Mouse (Mus musculus): Measurements from ENCODE around the gene Mesp1.

Gene Mesp1

DNA sequence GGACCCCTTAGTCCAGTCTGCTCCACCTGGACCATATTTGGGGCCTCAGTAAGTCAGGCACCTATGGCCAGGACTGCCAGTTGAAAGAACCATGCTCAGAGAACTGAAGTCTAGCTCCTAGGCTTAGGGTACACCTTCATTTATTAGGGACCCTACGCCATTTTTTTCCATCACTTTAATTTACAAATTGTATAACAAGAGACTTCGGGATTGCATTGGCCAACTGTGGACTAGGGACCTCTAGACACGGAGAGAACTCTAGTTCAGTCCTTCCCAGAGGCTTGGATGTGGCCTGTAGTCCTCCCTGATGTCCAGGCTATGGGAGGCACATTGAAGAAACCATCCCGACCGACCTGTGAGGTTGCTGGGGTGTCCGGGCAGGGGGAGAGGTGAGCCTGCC is at the start of gene Mesp1:
Mesp1 (minus strand) TSS at position 101 of the 400 bp plus-strand sequence.
- DNase-seq (ENCODE audit: low read depth, low spot score): no peak

DNA sequence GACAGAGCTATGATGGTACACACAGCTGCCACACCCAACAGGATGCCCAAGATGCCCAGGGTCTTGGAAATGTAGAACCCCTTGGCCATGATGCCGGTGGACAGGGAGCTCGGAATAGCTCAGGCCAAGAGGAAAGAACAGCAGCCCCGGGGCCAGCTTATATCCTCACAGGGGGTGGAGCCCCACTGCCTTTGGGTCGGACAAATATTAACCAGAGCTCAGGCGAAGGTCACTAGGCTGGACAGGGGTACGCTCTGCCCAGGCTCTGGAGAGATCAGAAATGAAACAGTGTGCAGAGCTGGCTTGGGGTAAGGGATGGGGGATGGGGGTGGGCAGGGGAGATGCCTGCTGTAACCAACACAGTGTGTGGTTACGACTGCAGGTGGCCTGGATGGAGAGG is 48.6 kb upstream of the Mesp1 start:
- no peak for DNase-seq (ENCODE audit: low read depth, low spot score)

DNA sequence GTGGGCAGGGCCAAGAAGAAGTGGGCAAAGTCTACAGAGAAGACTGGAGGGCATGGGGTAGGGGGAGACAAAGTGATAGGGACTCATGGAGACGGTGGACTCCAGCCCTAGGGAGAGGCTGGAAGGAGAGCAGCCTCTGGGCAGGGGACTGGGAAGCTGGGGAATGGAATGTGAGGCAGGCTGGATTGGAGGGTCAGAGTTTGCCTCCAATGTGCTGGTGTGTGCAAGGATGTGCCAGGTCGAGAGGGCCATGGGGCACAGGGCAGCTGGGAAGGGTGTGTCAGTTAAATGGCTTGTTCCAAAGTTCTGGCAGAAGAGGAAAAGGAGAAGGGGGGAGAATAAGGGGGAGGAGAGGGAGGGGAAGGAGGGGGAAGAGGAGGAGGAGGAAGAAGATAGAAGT is 43.7 kb upstream of the Mesp1 start:
- DNase-seq (ENCODE audit: low read depth, low spot score): no peak

DNA sequence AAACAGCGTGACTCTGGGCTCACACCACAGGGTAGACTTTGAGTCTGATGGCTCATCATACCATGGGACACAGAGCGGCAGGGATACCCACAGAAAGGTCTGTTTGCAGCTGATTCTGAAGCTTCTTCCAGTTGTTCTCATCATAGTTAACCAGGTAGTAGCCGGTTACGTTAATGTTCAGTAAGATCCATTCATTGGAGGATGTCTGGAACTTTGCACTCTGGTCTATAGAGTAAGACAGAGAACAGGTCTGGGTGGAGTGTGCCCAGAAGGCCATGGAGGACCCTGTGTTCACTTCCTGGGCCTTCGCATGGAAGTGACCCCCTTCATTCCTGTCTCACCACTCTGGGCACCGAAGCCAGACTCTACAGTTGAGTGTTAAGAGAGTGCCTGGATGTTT is 41.6 kb upstream of the Mesp1 start:
- DNase-seq (ENCODE audit: low read depth, low spot score): no peak

DNA sequence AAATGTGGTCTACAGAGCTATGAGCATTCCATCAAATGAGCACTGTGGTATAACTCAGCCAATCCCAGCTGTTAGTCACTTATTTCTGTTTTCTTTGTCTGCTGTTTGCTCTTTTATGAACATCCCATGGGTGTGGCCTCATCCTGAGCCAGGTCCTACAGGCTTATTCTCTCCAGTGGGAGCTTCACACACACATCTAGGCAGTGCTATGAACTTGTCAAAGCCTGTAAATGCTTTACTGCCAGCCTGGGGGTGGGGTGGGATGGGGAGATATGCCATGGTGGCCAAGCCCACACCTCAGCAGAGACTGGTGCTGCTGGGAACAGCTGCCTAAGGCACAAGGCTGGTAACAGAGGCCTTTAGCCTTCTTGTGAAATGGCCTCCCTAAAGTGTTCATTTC is 39.4 kb upstream of the Mesp1 start:
- no peak for DNase-seq (ENCODE audit: low read depth, low spot score)

DNA sequence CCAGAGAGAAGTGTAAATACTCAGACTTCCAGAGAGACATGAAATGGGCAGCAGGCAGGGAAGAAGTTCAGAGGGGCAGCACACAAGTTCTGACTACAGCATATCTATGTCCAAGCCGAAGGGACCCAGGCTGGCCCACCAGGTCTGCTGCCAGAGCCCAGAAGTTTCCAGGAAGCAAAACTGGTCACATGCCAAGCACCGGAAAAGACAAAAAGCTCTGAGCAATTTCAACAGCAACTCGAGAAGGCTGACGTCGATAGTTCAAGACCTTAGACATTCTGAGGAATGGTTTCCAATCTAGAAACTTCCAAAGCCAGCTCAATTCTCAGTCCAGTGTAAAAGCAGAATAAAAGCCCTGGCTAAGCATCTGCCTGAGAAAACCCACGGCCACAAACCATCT is 38.0 kb upstream of the Mesp1 start:
- DNase-seq (ENCODE audit: low read depth, low spot score): no peak

DNA sequence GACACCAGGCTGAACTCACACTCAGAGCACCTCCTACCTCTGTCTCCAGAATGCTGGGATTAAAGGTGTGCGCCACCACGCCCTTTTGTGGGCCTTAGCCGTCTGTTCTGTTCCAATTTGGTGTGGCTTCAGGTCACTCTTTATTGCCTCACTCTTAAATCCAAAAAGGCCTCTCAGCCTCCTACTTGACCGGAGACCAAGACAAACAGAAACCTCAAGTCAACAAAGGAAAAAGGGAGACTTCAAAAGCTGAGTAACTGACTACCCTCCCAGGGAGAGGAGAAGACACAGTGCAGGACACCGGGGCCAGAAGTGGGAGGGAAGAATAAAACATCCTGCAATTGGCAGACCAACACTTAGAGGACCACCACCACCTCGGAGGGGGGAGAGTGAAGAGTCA is 37.6 kb upstream of the Mesp1 start:
- no peak for DNase-seq (ENCODE audit: low read depth, low spot score)

DNA sequence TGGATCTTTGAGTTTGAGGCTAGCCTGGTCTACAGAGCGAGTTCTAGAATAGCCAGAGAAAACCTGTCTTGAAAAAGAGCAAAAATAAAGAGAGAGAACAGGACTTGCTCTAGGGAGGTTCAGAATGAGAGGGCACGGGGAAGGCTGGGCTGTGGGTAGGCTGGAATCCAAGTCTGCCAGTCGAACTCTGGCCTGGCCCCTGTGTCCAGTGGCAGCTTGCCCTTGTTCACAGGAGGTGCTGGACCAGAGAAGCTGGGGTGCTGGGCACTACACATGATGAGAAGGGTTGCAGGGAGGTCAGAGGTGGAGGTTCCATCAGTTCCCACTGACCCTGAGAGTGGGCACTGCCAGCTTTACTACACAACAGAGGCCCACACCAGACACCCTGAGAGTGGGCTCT is 34.8 kb upstream of the Mesp1 start:
- no peak for DNase-seq (ENCODE audit: low read depth, low spot score)

DNA sequence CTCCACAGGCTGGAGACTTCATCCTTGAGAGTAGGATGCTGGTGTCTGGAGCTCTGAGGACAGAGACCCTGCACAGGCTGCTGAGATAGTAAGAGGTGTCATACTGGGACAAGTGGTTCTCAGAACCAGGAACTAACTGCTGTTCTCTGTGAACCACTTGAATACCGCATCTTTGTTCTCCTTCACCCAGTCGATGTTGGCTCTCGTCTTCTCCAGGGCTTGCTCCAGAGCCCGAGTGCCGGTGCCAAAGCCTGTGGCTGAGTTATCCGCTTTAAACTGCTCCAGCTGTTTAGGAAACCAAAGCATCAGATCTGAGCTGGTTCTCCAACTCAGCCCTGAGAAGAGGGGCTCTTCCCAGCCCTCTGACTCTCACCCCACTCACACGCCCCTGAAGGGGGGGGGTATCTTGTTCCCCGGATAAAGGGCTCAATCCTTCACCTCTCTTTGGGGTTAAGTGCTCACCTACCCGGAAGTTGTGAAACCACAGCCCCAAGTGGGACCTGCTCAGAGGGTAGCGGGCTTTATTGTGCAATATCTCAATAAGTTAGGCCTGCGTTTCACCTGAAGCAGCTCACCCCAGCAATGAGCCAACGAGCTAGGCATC is 28.6 kb upstream of the Mesp1 start:
- DNase-seq (ENCODE audit: low read depth, low spot score): no peak

DNA sequence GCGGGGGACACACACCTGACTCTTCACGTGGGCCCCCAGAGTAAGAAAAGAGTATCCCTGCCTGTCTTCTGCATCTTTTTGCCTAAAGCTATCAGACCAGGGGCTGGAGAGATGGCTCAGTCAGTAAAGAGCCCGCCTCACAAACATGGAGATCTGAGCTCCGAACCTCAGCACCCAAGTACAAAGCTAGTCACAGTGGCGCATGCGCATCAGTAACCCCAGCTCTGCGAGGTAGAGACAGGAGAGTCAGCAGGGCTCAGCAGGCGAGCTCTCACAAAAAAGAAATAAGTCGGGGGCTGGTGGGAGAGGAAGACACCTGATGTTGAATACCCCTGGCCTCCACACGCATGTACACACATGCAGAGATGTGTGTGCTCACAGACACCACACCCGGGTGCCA is 26.4 kb upstream of the Mesp1 start:
- peak; percentile 76 for DNase-seq (ENCODE audit: low read depth, low spot score)

DNA sequence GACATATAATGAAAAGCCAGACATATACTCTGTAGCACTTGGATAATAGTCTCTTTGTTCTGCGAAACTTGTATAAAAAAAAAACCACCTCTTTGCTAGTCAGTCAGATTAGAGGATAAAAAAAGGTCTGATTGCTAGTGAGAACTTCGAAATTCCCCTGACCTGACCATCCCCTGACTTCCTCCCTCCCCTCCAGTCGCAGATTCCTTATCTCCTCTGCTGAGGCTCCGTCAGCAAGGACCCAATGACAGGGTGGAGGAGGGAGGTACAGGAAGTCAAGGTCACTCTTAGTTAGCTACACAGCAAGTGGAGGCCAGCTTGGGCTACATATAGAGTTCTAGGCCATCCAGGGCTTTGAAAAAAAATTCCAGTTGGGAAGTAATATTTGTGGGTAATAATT is 25.9 kb upstream of the Mesp1 start:
- no peak for DNase-seq (ENCODE audit: low read depth, low spot score)

DNA sequence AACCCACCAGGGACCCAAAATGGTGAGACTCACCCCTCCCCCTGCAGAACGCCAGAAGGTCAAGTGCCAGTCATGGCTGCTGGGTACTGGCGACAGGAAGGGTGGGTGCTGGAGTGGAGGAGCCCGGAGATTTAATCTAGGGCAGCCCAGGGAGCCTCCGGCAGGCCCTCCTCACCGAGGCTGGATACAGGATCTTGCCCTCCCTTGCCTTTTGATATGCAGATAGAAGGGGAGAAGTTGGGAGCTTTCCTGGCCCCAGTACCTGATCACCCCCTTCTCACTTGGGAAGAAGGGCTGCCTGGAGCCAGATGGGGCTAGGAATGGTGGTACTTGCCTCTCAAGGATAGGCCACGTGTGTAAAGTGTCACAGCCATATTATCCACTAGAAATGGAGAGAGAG is 24.7 kb upstream of the Mesp1 start:
- DNase-seq (ENCODE audit: low read depth, low spot score): peak; percentile 48

DNA sequence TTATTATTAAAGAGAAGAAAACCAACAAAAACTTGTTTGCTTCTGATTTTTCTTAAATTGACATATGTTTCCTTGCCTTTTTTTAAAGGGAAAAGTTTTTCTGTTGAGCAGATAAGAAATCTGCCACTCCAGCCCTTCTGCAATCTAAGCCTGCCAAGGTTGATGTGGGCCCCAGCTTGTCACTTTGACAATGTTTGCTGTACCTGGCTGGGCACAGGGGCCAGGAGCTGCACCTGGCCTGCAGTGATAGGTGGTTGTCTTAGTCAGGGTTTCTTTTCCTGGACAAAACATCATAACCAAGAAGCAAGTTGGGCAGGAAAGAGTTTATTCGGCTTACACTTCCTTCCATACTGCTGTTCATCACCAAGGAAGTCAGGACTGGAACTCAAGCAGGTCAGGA is 19.8 kb upstream of the Mesp1 start:
- DNase-seq (ENCODE audit: low read depth, low spot score): no peak

DNA sequence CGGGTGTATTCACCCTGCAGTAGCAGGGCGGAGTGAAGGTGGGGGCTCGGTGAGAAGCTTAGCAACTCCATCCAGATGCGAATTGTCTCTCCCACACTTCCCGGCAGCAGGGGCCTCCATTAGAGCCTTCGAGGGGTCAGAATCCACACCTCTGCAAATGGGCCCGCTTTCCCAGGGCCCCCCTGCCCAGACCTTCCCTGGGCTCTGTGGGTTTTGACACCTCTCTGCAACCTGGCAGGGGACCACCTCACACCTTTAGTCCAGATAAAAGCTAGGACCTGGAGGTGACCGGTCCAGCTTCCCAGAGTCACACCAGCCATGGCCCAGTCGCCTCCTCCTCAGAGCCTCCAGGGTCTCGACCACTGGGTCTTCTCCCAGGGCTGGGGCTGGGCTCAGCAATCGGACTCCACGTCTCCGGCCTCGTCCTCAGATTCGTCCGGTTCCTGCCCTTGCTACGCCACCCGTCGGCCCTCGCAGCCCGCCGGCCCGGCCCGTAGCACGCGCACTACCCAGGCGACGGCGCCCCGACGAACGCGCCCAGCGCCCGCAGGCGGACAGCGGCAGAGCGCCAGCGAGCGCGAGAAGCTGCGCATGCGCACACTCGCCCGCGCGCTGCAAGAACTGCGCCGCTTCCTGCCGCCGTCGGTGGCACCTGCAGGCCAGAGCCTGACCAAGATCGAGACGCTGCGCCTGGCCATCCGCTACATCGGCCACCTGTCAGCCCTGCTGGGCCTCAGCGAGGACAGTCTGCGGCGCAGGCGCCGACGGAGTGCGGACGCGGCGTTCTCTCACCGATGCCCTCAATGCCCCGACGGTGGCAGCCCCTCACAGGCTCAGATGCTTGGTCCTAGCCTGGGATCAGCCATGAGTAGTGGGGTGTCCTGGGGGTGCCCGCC is 17.3 kb upstream of the Mesp1 start, which contains the start of gene Mesp2:
Mesp2 (plus strand) TSS at position 117 of the 896 bp plus-strand sequence.
- peak; percentile 87 for DNase-seq (ENCODE audit: low read depth, low spot score)

DNA sequence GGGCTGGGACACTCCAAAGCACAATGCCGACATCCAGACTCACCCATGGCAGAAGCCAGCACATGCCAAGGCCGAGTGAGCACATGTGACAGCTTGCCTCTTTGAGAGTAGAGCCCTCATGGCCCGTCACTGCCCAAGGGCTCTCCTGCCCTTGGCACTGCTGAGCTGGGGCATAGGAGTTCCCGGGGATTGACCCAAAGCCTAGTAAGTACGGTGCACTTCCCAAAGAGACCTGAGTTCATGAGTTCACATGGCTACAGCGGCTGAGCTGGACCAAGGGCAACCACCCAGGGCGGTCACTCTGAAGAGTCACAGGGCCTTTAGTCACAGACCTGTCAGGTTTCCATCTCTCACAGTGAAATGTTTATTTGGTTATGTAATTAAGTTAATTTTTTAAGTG is 15.0 kb upstream of the Mesp1 start:
- no peak for DNase-seq (ENCODE audit: low read depth, low spot score)

DNA sequence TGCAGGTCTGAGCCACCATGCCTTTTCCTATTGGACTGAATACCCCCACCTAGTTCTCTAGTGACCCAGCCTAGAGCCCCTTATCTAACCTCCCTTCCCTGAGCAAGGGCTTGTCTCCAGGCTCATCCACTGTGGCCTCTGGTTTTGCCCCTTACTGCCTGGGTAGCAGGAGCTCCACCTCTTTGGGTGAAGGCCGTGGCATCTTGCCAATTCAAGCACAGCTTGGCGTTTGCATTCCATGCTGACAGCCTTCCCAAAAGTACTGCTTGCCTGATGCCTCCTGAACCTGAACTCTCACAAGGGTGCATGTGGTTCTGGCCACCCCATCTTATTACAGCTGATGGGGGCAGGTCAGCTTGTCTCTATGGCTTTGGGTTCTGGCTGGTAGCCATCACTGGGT is 10.3 kb upstream of the Mesp1 start:
- DNase-seq (ENCODE audit: low read depth, low spot score): no peak

DNA sequence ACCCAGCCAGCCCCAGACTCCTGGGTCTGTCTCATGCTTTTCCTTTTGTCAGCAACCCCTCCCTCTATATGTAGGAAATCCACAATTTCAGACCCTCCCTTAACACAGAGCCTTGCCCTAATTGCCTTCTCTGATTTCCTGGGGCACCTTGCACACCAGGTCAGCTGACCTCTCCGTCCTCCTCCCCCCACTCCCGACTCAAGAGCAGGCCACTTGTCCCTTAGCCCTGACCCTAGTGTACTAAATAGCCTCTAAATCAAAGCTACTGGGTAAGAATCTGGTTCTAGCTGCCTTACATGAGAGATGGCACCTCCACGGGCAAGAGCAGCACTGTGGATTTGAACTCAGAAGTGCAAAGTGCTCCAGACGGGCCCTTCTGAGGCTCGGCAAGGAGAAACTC is 8.4 kb upstream of the Mesp1 start:
- no peak for DNase-seq (ENCODE audit: low read depth, low spot score)

DNA sequence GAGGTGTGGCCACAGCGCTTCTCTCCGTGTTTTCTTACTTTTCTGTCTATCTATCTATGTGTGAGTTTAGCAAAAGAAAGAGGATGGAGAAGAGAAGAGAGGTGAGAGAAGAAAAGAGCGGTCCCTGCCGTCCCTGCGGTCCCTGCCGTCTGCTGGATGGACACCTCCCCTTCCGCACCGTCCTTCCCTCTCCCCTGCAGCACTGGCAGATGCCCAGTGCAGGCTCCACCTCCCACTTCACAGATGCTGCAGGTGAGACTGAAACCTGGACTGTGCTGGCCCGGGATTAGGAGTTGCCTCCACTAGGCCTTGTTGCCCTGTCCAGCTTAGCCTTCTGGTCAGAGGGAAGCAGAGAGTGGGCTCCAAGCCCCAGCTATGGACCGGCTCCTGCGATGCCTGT is 7.8 kb upstream of the Mesp1 start:
- DNase-seq (ENCODE audit: low read depth, low spot score): no peak

DNA sequence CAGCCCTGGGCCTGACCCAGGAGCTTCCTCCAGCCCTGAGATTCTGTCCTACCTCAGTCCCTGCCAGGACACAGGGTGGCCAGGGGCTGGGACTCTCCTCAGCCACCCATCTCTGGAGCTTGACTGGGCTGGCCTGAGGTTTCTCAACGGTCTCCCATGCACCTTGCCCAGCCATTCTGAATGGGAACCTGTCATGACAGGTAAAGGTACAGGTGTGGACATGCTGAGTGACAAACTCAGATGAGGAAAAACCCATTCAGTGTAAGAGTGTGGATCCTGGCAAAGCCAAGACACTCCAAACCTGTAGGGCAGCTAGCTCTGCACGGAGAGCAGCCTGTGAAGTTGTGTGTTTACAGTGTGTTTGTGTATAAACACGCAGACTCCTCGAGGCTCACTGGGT is 6.7 kb upstream of the Mesp1 start:
- DNase-seq (ENCODE audit: low read depth, low spot score): no peak

DNA sequence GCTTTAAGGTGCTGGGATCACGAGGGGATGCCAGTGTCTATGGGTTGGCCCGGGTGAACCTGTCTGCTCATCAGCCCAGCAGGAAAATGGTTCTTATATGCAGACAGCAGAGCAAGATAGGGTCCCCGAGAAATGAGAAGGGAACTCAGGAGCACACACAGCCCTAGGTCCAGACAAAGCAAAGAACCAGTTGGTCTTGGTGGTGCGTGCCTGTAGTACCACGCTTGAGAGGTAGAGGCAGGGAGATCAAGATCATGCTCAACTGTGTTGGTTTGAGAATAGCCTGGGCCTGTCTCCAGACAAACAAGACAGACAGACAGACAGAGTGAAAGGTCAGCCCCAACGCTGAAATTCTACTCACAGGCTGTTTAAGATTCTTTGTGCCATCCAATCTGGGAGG is 5.9 kb upstream of the Mesp1 start:
- DNase-seq (ENCODE audit: low read depth, low spot score): peak; percentile 68

DNA sequence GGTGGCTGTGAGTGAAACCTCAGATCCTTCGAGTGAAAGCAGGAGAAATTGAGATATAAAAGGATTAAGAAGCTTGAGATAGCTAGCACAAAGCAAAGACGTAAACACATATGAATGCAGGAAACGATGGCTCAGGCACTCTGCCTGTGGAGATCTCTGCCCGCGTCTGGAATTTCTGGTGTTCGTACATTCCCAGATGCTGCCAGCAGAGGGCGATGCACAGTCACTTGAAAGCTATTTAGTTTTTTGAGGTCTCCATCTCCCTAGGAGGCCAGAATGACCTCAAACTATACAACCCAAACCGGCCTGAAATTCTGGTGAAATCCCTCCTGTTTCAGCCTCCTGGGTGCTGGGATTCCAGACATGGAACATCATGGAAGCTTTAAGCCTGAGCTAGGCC is 5.5 kb upstream of the Mesp1 start:
- peak; percentile 85 for DNase-seq (ENCODE audit: low read depth, low spot score)

DNA sequence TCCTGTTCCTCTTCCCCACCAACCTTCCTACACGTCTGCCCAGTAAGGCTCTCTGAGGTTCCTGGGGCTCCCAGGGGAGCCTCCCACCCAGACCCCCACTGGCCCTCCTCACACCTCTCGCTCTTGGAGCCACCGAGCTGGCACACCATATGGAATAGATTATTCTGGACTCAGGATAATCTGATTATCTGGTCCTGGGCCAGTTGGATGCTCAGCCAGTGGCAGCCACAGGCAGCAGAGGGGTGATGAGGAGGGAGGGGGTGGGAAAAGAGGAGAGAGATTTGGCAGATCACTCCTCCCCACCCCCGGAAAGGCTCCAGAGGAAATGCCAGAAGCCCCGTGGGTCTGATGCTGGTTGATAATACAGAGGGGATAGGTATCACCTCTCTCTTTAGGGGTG is 5.0 kb upstream of the Mesp1 start:
- no peak for DNase-seq (ENCODE audit: low read depth, low spot score)

All from ZHBTc4 (cell line).